Mouse (Mus musculus) thymus, adult 2 months (tissue): Measurements from ENCODE around the gene Sestd1.

Source experiments
- CTCF ChIP-seq: fragments of 200-500 bp; IDR thresholded peaks from 2 replicates; pipeline ENCODE4 v1.5.1; 2012; ENCODE audit warnings: mild to moderate bottlenecking, control low read depth, low read length, moderate library complexity, borderline replicate concordance; ENCODE audit not compliant: control insufficient read depth, poor library complexity, insufficient read depth; ENCODE audit errors: extremely low read depth
- POLR2A ChIP-seq: fragments of 200-500 bp; IDR thresholded peaks from 2 replicates; pipeline ENCODE4 v1.6.1; 2012; ENCODE audit warnings: mild to moderate bottlenecking, low read length, control low read depth, moderate library complexity; ENCODE audit not compliant: control insufficient read depth, poor library complexity, insufficient read depth; ENCODE audit errors: extremely low read depth

- TF ChIP-seq CTCF (no peak), POLR2A (no peak)
Measured at GRCm38 (mm10) chr2:77266011-77266410, 14.4 kb downstream of the Sestd1 start.
